Mouse (Mus musculus) testis, adult 2 months (tissue): ENCODE measurements around the gene Bdh2.
A peak's percentile ranks its signal among the peaks of the same experiment; 100 is the strongest.

Experiments used
- CTCF ChIP-seq: fragments of 200-500 bp; IDR thresholded peaks from 2 replicates; pipeline ENCODE4 v1.5.1; 2012; ENCODE audit warnings: low read depth, mild to moderate bottlenecking, inconsistent platforms, low read length, moderate library complexity; ENCODE audit not compliant: control insufficient read depth, insufficient read depth, insufficient replicate concordance
- POLR2A ChIP-seq: fragments of 200-500 bp; IDR thresholded peaks from 2 replicates; pipeline ENCODE4 v1.6.1; 2012; ENCODE audit warnings: low read depth, mild to moderate bottlenecking, inconsistent platforms, low read length, moderate library complexity; ENCODE audit not compliant: control insufficient read depth

- TF ChIP-seq POLR2A, result peak; percentile 84
- TF ChIP-seq CTCF, result no peak
Measured at GRCm38 (mm10) chr3:135347739-135348264, 66.8 kb downstream of the Bdh2 start, which contains the start of gene Slc9b1.
